9 mouse cellular contexts compared by ENCODE assay signal in the genomic region with DNA sequence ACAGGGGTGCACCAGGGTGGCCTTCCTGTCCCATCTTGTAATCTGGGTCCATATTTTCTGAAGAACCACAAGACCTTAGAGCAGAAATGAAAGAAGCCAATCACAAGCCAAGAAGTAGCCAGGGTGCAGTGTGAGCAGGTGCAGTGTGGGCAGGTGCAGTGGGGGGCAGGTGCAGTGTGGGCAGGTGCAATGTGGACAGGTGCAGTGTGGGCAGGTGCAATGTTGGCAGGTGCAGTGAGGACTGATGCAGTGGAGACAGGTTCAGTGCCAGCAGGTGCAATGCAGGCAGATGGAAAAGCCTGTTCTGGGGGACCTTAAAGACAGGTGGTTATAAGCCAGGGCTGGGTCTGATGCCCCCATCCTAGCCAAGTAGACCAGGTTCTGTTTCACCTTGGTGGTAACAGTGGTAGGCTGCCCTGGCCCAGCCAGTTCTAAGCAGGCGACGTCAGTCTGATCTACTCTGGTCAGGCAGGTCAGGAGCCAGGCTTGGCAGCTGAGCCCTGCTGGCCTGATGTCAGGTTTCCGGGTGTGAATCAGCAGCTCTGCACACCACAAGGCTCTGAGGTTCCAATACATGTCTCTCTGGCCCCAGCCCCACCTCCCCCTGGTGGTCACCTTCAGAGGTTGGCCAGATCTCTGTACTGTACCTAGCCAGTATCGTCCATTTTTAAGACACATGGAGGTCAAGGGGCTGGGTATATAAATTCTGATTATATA.
DNase-seq lines count a peak whose midpoint lies in the region; ATAC-seq and TF ChIP-seq lines count a peak whose summit lies in the region.
"Had no signal": no experiment of that assay in that cellular context is flagged by ENCODE, and none has a peak within 500 bp of the region (broad histone marks: within the 10 kb centered on the region; RNA-seq: fewer than 3 reads in every experiment).

No protein-coding gene starts in this region.

- no peaks in the 10 kb centered on the region; the same call in 1 of the 2 replicates for H3K27me3 ChIP-seq in heart, adult 2 months (ENCODE audit: control insufficient read depth, insufficient read depth, low read length)
- no peaks in the 10 kb centered on the region for H3K27me3 ChIP-seq in heart, embryonic 11.5 days (ENCODE audit: control insufficient read depth, insufficient read depth, low read length)
- H3K27me3 ChIP-seq: hindbrain, embryonic 15.5 days had no signal

- no peak overlapping the region for H3K4me3 ChIP-seq in heart, adult 2 months
- no peak overlapping the region for H3K4me3 ChIP-seq in heart, embryonic 11.5 days (ENCODE audit: low read depth, low read length)
- H3K4me3 ChIP-seq: hindbrain, embryonic 15.5 days had no signal

- no peak for TF ChIP-seq EP300 in heart, adult 2 months (IDR thresholded peaks at IDR 0.05; ENCODE audit: insufficient read depth, low read depth, low read length)

- peak; percentile 54 to 62 for DNase-seq in heart, adult 2 months
- DNase-seq in cerebellum, adult 18-20 months, result peak; percentile 55 to 62
- DNase-seq in heart, postnatal 10 days, result peak; percentile 66 to 68
- DNase-seq in lung, adult 18-20 months, result peak; percentile 82 to 86
- peak; percentile 23 for DNase-seq in urinary bladder, postnatal 10 days (ENCODE audit: low spot score)
- no peak for DNase-seq in neural tube, embryonic 10.5 days (ENCODE audit: extremely low spot score, low spot score)
- DNase-seq in frontal cortex, postnatal 14 days (ENCODE audit: low spot score in 2 of 2), result no peak

- no peak for ATAC-seq in heart, embryonic 11.5 days (replicated peaks; ENCODE audit: insufficient number of reproducible peaks, low FRiP score, low TSS enrichment)

- 28% methylated on average over 4 of the region's 4 CpGs for WGBS in heart, adult 2 months
- 47% methylated on average over 4 of the region's 4 CpGs for WGBS in heart, embryonic 11.5 days (ENCODE audit: insufficient replicate concordance)

- no peaks in the 10 kb centered on the region for H3K9me3 ChIP-seq in heart, embryonic 11.5 days (replicated peaks; ENCODE audit: control insufficient read depth, low read length)
- H3K9me3 ChIP-seq: hindbrain, embryonic 15.5 days had no signal

- TF ChIP-seq CTCF in heart, adult 2 months (IDR thresholded peaks at IDR 0.05), result peak; percentile 40

- no peak overlapping the region for H3K9ac ChIP-seq in heart, adult 2 months (ENCODE audit: low read depth, low read length)
- no peak overlapping the region for H3K9ac ChIP-seq in heart, embryonic 11.5 days (ENCODE audit: low read depth, low read length)
- H3K9ac ChIP-seq: hindbrain, embryonic 15.5 days had no signal

- no peak overlapping the region for H3K27ac ChIP-seq in heart, adult 2 months
- H3K27ac ChIP-seq in heart, embryonic 11.5 days (ENCODE audit: low read depth, low read length), result no peak overlapping the region
- H3K27ac ChIP-seq: hindbrain, embryonic 15.5 days had no signal

- H3K4me1 ChIP-seq in heart, adult 2 months (ENCODE audit: control insufficient read depth, insufficient read depth, low read length), result no peaks in the 10 kb centered on the region
- no peaks in the 10 kb centered on the region for H3K4me1 ChIP-seq in heart, embryonic 11.5 days (ENCODE audit: control insufficient read depth, insufficient read depth, low read length)
- H3K4me1 ChIP-seq: hindbrain, embryonic 15.5 days had no signal

- TF ChIP-seq POLR2A in heart, adult 2 months (IDR thresholded peaks at IDR 0.05; ENCODE audit: insufficient read depth, low read depth, low read length), result no peak

- H3K4me2 ChIP-seq in heart, embryonic 11.5 days, result no peak overlapping the region
- H3K4me2 ChIP-seq: hindbrain, embryonic 15.5 days had no signal

- intact Hi-C loops in heart, adult 2 months (cut with DNase I), result no loop called here
- intact Hi-C loops in heart, postnatal 10 days (cut with DNase I), result no loop called here

- no peaks in the 10 kb centered on the region for H3K79me2 ChIP-seq in heart, adult 2 months (replicated peaks; ENCODE audit: control insufficient read depth, insufficient read depth, low read length)

- no peaks in the 10 kb centered on the region for H3K36me3 ChIP-seq in heart, adult 2 months (ENCODE audit: control insufficient read depth, insufficient read depth, low read length)
- no peaks in the 10 kb centered on the region for H3K36me3 ChIP-seq in heart, embryonic 11.5 days (ENCODE audit: control insufficient read depth, insufficient read depth, low read length)
- H3K36me3 ChIP-seq: hindbrain, embryonic 15.5 days had no signal

Comparison
In these comparisons a context has a peak if more than half of its experiments do, and no peak if none do; other contexts are left out.
1. DNase-seq: peak in heart, adult 2 months (2 of 2), cerebellum, adult 18-20 months (2 of 2), heart, postnatal 10 days (2 of 2), lung, adult 18-20 months (2 of 2) and urinary bladder, postnatal 10 days (single experiment); none in neural tube, embryonic 10.5 days (single experiment) and frontal cortex, postnatal 14 days (0 of 2).